Mouse (Mus musculus) myocyte (in vitro differentiated cells): ENCODE data around the gene Sf3b3.

Experiments used
- E2F4 ChIP-seq: IDR thresholded peaks from one replicate; pipeline ENCODE4 v1.6.1; 2011; ENCODE audit warnings: mild to moderate bottlenecking, control low read depth, moderate library complexity; ENCODE audit not compliant: insufficient read depth
- MAX ChIP-seq: IDR thresholded peaks from one replicate; pipeline ENCODE4 v1.6.1; 2011; ENCODE audit warnings: low read depth, mild to moderate bottlenecking, control low read depth
- MYOG ChIP-seq, 3 experiments: IDR thresholded peaks; one replicate each; pipeline ENCODE4 v1.6.1; 2011; ENCODE audit warnings: control low read depth in 2 of 3, low read depth in 2 of 3, mild to moderate bottlenecking in 2 of 3; ENCODE audit not compliant: insufficient read length in 2 of 3, control insufficient read depth in 1 of 3, insufficient read depth in 1 of 3
- POLR2A ChIP-seq: IDR thresholded peaks from one replicate; pipeline ENCODE4 v1.6.1; 2011; ENCODE audit warnings: low read depth, mild to moderate bottlenecking, control low read depth, moderate library complexity; ENCODE audit not compliant: insufficient read length
- USF1 ChIP-seq: IDR thresholded peaks from one replicate; pipeline ENCODE4 v1.6.1; 2011; ENCODE audit warnings: low read depth, mild to moderate bottlenecking, control low read depth, moderate library complexity

GRCm38 (mm10) chr8:110870501-110870900, 23.9 kb upstream of the Sf3b3 start:
- TF ChIP-seq POLR2A: no peak
- no peak for TF ChIP-seq USF1
- TF ChIP-seq MYOG (IDR thresholded peaks at IDR 0.05; ENCODE audit: control insufficient read depth in 1 of 3, insufficient read depth in 1 of 3, insufficient read length in 2 of 3, low read depth in 2 of 3): no peak
- TF ChIP-seq MAX: no peak
- no peak for TF ChIP-seq E2F4
